Mouse (Mus musculus) heart, postnatal 0 days (tissue): ENCODE measurements around the gene Pnpo. TPM values are rescaled to one million over a fixed set of nuclear protein-coding genes. Genes with fewer than 3 reads are reported as not detected.
A peak's percentile ranks its signal among the peaks of the same experiment; 100 is the strongest.

ENCODE experiments used
- ATAC-seq: fragments of 200-750 bp; cut with Nextera tagmentation; 2 replicates; pipeline ENCODE4 v1.8.0; 2017; ENCODE audit warnings: low read depth, moderate number of reproducible peaks, moderate library complexity; ENCODE audit not compliant: insufficient read depth
- DNase-seq: peaks from one replicate; pipeline ENCODE4 v3.0.0-alpha.2; 2016; ENCODE audit warnings: low spot score
- H3K27ac ChIP-seq: fragments of 300-500 bp; sonication (generic); 2 replicates; pipeline ENCODE4 v1.5.1; 2014; ENCODE audit warnings: low read depth, mild to moderate bottlenecking
- H3K27me3 ChIP-seq: fragments of 300-500 bp; sonication (generic); 2 replicates; pipeline ENCODE4 v1.6.1; 2014; ENCODE audit warnings: low read length, mixed read lengths; ENCODE audit not compliant: control insufficient read depth, insufficient read depth
- H3K36me3 ChIP-seq: fragments of 300-500 bp; sonication (generic); replicated peaks from 2 replicates; pipeline ENCODE4 v1.6.1; 2014; ENCODE audit warnings: low read length, mixed read lengths; ENCODE audit not compliant: control insufficient read depth, insufficient read depth
- H3K4me1 ChIP-seq: fragments of 300-500 bp; sonication (generic); 2 replicates; pipeline ENCODE4 v1.6.1; 2014; ENCODE audit warnings: antibody characterized with exemption; ENCODE audit not compliant: control insufficient read depth, insufficient read depth
- H3K4me2 ChIP-seq: fragments of 300-500 bp; sonication (generic); 2 replicates; pipeline ENCODE4 v1.6.1; 2014; ENCODE audit warnings: low read depth, mild to moderate bottlenecking, low read length, moderate library complexity
- H3K4me3 ChIP-seq: fragments of 300-500 bp; sonication (generic); 2 replicates; pipeline ENCODE4 v1.5.1; 2014; ENCODE audit warnings: low read depth, low read length
- H3K9ac ChIP-seq: fragments of 300-500 bp; sonication (generic); replicated peaks from 2 replicates; pipeline ENCODE4 v1.6.1; 2014; ENCODE audit warnings: low read depth, low read length, mixed read lengths
- H3K9me3 ChIP-seq: fragments of 300-500 bp; sonication (generic); replicated peaks from 2 replicates; pipeline ENCODE4 v1.6.1; 2016; ENCODE audit warnings: low read length; ENCODE audit not compliant: control insufficient read depth
- CTCF ChIP-seq: IDR thresholded peaks from 2 replicates; pipeline ENCODE4 v1.5.1; 2016; ENCODE audit warnings: antibody characterized with exemption, control low read depth, low read depth
- EP300 ChIP-seq: IDR thresholded peaks from 2 replicates; pipeline ENCODE4 v1.6.1; 2016; ENCODE audit warnings: antibody characterized with exemption, low read depth
- WGBS: fragments of 180-500 bp; shearing (Covaris S2); extraction: QIAGEN DNeasy Blood & Tissue Kit; methylation state at CpG from one replicate; pipeline ENCODE4 v1.1.7; 2014; 5-methylcytosine and 5-hydroxymethylcytosine counted together
- polyA plus RNA-seq: library from polyadenylated mRNA; unstranded; fragments of >200 nt; fragmentation: Nextera tagmentation; extraction: Ambion mirVana; gene quantifications from 2 replicates; pipeline ENCODE4 v1.2.1, GENCODE M21; 2015
- total RNA-seq: library from RNA; depleted of rRNA; stranded (reverse); fragments of >200 nt; gene quantifications from 2 replicates; pipeline ENCODE4 v1.2.3, GENCODE M21; 2014; ENCODE audit warnings: low replicate concordance

Gene Pnpo
- total and polyA plus RNA-seq, 2 experiments from 2014 or later: 20.9 to 28.1 TPM

DNA sequence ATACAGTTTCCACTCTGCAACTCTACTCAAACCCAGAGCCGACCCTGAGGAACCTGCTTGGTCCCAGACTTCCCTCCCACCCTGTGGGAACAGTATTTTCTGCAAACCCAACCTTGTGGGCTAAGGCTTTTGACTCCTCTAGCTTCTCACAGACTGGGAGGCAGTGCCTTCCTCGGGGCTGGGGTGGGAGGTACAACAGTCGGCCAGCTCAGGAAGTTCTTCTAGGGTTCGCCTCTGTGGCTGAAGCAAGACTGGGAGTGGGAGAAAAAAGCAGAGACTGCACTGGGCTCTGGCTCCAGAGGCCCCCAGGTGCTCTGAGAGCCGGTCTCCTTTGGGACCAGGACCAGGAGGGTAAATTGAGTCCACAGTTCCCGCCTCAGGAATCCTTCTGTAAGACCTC, 9.1 kb upstream of the Pnpo start:
- 63% methylated on average over 6 of the region's 6 CpGs for WGBS
- Histone ChIP-seq H3K9ac (no peak overlapping the region), H3K36me3 (peaks cover 64% of the 10 kb centered on the region), H3K4me2 (no peak overlapping the region), H3K27ac (no peak overlapping the region), H3K27me3 (no peaks in the 10 kb centered on the region), H3K4me3 (no peak overlapping the region), H3K4me1 (no peaks in the 10 kb centered on the region), H3K9me3 (no peaks in the 10 kb centered on the region)
- DNase-seq (no peak), ATAC-seq (no peak)
- TF ChIP-seq CTCF (no peak), EP300 (no peak)

GRCm38 (mm10) chr11:96952426-96952825, 8.6 kb upstream of the Pnpo start:
- DNase-seq: no peak
- ATAC-seq: no peak
- Histone ChIP-seq H3K9ac (no peak overlapping the region), H3K4me2 (no peak overlapping the region), H3K4me1 (no peaks in the 10 kb centered on the region), H3K27me3 (no peaks in the 10 kb centered on the region), H3K4me3 (no peak overlapping the region), H3K36me3 (peaks cover 59% of the 10 kb centered on the region), H3K27ac (no peak overlapping the region), H3K9me3 (no peaks in the 10 kb centered on the region)
- TF ChIP-seq EP300 (no peak), CTCF (no peak)
- 75% methylated on average over 10 of the region's 10 CpGs for WGBS

DNA sequence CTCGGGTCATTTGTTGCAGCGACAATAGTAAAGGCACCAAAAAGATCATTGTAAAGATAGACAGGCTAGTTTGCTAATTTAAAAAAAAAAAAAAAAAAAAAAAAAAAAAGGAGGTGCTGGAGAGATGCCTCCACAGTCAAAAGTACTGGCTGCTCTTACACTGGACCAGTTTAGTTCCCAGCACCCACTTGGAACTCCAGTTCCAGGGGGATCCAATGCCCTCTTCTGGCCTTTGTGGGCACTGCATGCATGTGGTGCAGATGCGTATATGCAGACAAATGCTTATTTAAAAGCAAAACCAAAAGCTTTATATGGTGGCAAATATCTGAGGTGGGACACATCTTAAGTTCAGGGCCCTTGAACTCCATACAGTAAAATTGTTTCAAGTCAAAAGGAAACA, 7.0 kb upstream of the Pnpo start:
- 96% methylated on average over 3 of the region's 3 CpGs for WGBS

GRCm38 (mm10) chr11:96947849-96948248, 4.1 kb upstream of the Pnpo start:
- no peaks in the 10 kb centered on the region for H3K9me3 ChIP-seq
- ATAC-seq: no peak

More for the DNA sequence above, 7.0 kb upstream of the Pnpo start:
- Histone ChIP-seq H3K4me3 (no peak overlapping the region), H3K36me3 (peaks cover 43% of the 10 kb centered on the region), H3K4me1 (no peaks in the 10 kb centered on the region), H3K4me2 (no peak overlapping the region), H3K9ac (no peak overlapping the region), H3K27ac (no peak overlapping the region), H3K27me3 (no peaks in the 10 kb centered on the region), H3K9me3 (no peaks in the 10 kb centered on the region)
- no peak for ATAC-seq
- TF ChIP-seq EP300: no peak
- TF ChIP-seq CTCF: 0 out of 2 replicates have a peak, but pooled peaks have one; percentile 26
- no peak for DNase-seq

GRCm38 (mm10) chr11:96946498-96946897, 2.7 kb upstream of the Pnpo start:
- no peak for TF ChIP-seq EP300
- no peak for TF ChIP-seq CTCF
- Histone ChIP-seq H3K4me1 (peaks cover 12% of the 10 kb centered on the region), H3K27me3 (no peaks in the 10 kb centered on the region), H3K9ac (no peak overlapping the region), H3K4me2 (no peak overlapping the region), H3K4me3 (no peak overlapping the region), H3K9me3 (no peaks in the 10 kb centered on the region), H3K27ac (no peak overlapping the region), H3K36me3 (peaks cover under 1% of the 10 kb centered on the region; the same call in 1 of the 2 replicates)
- DNase-seq (no peak), ATAC-seq (no peak)
- WGBS: 82% methylated on average over 9 of the region's 9 CpGs

More at GRCm38 (mm10) chr11:96947849-96948248, 4.1 kb upstream of the Pnpo start:
- peaks cover 14% of the 10 kb centered on the region for H3K36me3 ChIP-seq
- no peak overlapping the region for H3K4me3 ChIP-seq
- H3K9ac ChIP-seq: no peak overlapping the region
- TF ChIP-seq EP300 (no peak), CTCF (no peak)
- DNase-seq: no peak
- no peaks in the 10 kb centered on the region for H3K27me3 ChIP-seq
- no peak overlapping the region for H3K27ac ChIP-seq
- peaks cover 12% of the 10 kb centered on the region for H3K4me1 ChIP-seq
- 65% methylated on average over 4 of the region's 4 CpGs for WGBS
- no peak overlapping the region for H3K4me2 ChIP-seq

GRCm38 (mm10) chr11:96944844-96945580, 1.2 kb upstream of the Pnpo start:
- Histone ChIP-seq H3K4me3 (no peak overlapping the region), H3K9me3 (no peaks in the 10 kb centered on the region), H3K36me3 (no peaks in the 10 kb centered on the region), H3K27ac (no peak overlapping the region), H3K4me2 (no peak overlapping the region; the same call in 1 of the 2 replicates), H3K4me1 (peaks cover 12% of the 10 kb centered on the region), H3K27me3 (no peaks in the 10 kb centered on the region), H3K9ac (no peak overlapping the region; the same call in 1 of the 2 replicates)
- no peak for TF ChIP-seq CTCF
- no peak for TF ChIP-seq EP300
- no peak for ATAC-seq
- 70% methylated on average over 14 of the region's 14 CpGs for WGBS
- no peak for DNase-seq
